Mouse (Mus musculus) embryonic facial prominence, embryonic 15.5 days (tissue): ENCODE measurements around the gene Ggact. TPM values are rescaled to one million over a fixed set of nuclear protein-coding genes. Genes with fewer than 3 reads are reported as not detected.

ENCODE experiments used
- ATAC-seq: fragments of 200-750 bp; cut with Nextera tagmentation; 2 replicates; pipeline ENCODE4 v1.8.0; 2017; ENCODE audit warnings: low read depth, moderate TSS enrichment; ENCODE audit not compliant: insufficient number of reproducible peaks, low FRiP score, low TSS enrichment
- H3K27ac ChIP-seq: fragments of 300-500 bp; sonication (generic); replicated peaks from 2 replicates; pipeline ENCODE4 v1.5.1; 2015; ENCODE audit warnings: mild to moderate bottlenecking, inconsistent platforms
- H3K27me3 ChIP-seq: fragments of 300-500 bp; sonication (generic); 2 replicates; pipeline ENCODE4 v1.6.1; 2015; ENCODE audit warnings: inconsistent platforms
- H3K36me3 ChIP-seq: fragments of 300-500 bp; sonication (generic); 2 replicates; pipeline ENCODE4 v1.6.1; 2015; ENCODE audit warnings: mild to moderate bottlenecking, inconsistent platforms
- H3K4me1 ChIP-seq: fragments of 300-500 bp; sonication (generic); 2 replicates; pipeline ENCODE4 v1.6.1; 2015; ENCODE audit warnings: inconsistent platforms
- H3K4me2 ChIP-seq: fragments of 300-500 bp; sonication (generic); replicated peaks from 2 replicates; pipeline ENCODE4 v1.6.1; 2015; ENCODE audit warnings: mild to moderate bottlenecking, inconsistent platforms
- H3K4me3 ChIP-seq: fragments of 300-500 bp; sonication (generic); replicated peaks from 2 replicates; pipeline ENCODE4 v1.5.1; 2015; ENCODE audit warnings: mild to moderate bottlenecking, inconsistent platforms
- H3K9ac ChIP-seq: fragments of 300-500 bp; sonication (generic); 2 replicates; pipeline ENCODE4 v1.6.1; 2015; ENCODE audit warnings: inconsistent platforms
- H3K9me3 ChIP-seq: fragments of 300-500 bp; sonication (generic); replicated peaks from 2 replicates; pipeline ENCODE4 v1.6.1; 2016; ENCODE audit warnings: inconsistent platforms
- WGBS: fragments of 180-500 bp; shearing (Covaris S2); methylation state at CpG from one replicate; pipeline ENCODE4 v1.1.7; 2015; 5-methylcytosine and 5-hydroxymethylcytosine counted together
- polyA plus RNA-seq: library from polyadenylated mRNA; unstranded; fragments of >200 nt; fragmentation: Nextera tagmentation; extraction: Ambion mirVana; gene quantifications from 2 replicates; pipeline ENCODE4 v1.2.1, GENCODE M21; 2015

The Ggact gene
- polyA plus RNA-seq, 1 experiment from 2014 or later: 12.5 TPM

DNA sequence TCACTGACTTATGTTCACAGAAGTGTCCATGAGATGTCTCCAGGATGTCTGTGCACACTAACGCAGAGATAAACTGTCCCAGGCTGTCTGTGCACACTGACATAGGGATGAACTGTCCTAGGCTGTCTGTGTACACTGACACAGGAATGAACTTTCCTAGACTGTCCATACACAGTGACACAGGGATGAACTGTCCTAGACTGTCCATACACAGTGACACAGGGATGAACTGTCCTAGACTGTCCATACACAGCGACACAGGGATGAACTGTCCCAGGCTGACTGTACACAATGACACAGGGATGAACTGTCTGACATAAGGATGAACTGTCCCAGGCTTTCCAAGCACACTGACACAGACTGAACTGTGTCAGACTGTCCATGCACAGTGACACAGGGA lies 88.1 kb downstream of the Ggact start:
- Histone ChIP-seq H3K9ac (no peak overlapping the region), H3K9me3 (no peaks in the 10 kb centered on the region), H3K4me2 (no peak overlapping the region), H3K4me3 (no peak overlapping the region), H3K4me1 (no peaks in the 10 kb centered on the region), H3K36me3 (no peaks in the 10 kb centered on the region), H3K27me3 (no peaks in the 10 kb centered on the region), H3K27ac (no peak overlapping the region)
- WGBS: 84% methylated on average over 2 of the region's 2 CpGs
- ATAC-seq: no peak

GRCm38 (mm10) chr14:122823791-122824190 lies 89.8 kb downstream of the Ggact start:
- H3K36me3 ChIP-seq: no peaks in the 10 kb centered on the region
- H3K4me2 ChIP-seq: no peak overlapping the region
- ATAC-seq: no peak
- 45% methylated on average over 2 of the region's 2 CpGs for WGBS
- no peak overlapping the region for H3K9ac ChIP-seq
- H3K27me3 ChIP-seq: no peaks in the 10 kb centered on the region
- no peak overlapping the region for H3K27ac ChIP-seq
- no peaks in the 10 kb centered on the region for H3K4me1 ChIP-seq
- no peak overlapping the region for H3K4me3 ChIP-seq
- no peaks in the 10 kb centered on the region for H3K9me3 ChIP-seq

- Histone ChIP-seq H3K4me3 (no peak overlapping the region), H3K27me3 (no peaks in the 10 kb centered on the region), H3K4me2 (no peak overlapping the region), H3K27ac (no peak overlapping the region), H3K9me3 (no peaks in the 10 kb centered on the region), H3K9ac (no peak overlapping the region), H3K4me1 (no peaks in the 10 kb centered on the region), H3K36me3 (no peaks in the 10 kb centered on the region)
- no peak for ATAC-seq
- 85% methylated on average over 3 of the region's 3 CpGs for WGBS
Observed at GRCm38 (mm10) chr14:122821002-122821401, 92.6 kb downstream of the Ggact start.

DNA sequence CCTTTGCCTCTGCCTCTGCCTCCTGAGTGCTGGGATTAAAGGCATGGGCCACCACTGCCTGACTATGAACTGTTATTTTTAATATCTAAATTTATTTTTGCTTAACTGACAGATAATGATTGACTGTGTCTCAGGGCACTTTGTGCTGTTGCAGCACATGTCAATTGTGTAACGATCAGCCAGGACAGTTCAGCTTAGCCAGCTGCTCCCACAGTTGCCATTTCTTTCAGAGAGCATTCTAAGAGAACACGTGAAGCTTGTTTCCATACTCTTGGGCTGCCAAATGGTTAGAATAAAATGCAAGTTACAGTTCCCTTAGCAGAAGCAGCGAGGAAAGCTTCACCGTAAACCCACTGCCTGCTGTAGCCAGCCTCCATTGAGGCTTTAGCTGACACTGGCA lies 113.3 kb downstream of the Ggact start:
- no peak overlapping the region for H3K9ac ChIP-seq
- H3K4me3 ChIP-seq: no peak overlapping the region
- H3K4me1 ChIP-seq: no peaks in the 10 kb centered on the region
- H3K27me3 ChIP-seq: no peaks in the 10 kb centered on the region
- 86% methylated on average over 4 of the region's 4 CpGs for WGBS
- no peak for ATAC-seq
- H3K4me2 ChIP-seq: no peak overlapping the region
- no peaks in the 10 kb centered on the region for H3K36me3 ChIP-seq
- no peak overlapping the region for H3K27ac ChIP-seq
- no peaks in the 10 kb centered on the region for H3K9me3 ChIP-seq

- Histone ChIP-seq H3K9me3 (no peaks in the 10 kb centered on the region), H3K4me3 (no peak overlapping the region), H3K4me1 (no peaks in the 10 kb centered on the region), H3K4me2 (no peak overlapping the region), H3K9ac (no peak overlapping the region), H3K36me3 (no peaks in the 10 kb centered on the region), H3K27ac (no peak overlapping the region), H3K27me3 (no peaks in the 10 kb centered on the region)
- ATAC-seq: no peak
- 93% methylated on average over 4 of the region's 4 CpGs for WGBS
Observed at GRCm38 (mm10) chr14:122793368-122793767, 120.2 kb downstream of the Ggact start.

DNA sequence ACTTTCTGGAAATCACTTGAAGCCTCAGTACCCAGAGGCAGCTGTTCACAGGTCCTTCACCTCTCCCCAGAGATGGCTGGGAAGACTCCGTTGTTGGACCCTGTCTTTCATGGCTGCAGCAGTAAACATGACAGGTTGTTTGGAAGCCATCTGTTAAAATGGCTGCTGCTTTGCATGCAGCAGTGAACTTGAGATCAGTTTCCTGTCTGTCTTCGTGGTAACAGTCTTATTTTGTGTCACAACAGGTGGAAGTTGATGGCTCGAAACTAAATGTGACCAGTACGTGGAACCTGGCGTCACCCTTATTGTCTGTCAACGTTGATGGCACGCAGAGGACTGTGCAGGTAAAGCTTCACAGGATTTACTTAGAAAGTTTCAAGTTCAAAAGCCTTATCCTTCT lies 123.4 kb downstream of the Ggact start:
- Histone ChIP-seq H3K4me1 (no peaks in the 10 kb centered on the region), H3K9me3 (no peaks in the 10 kb centered on the region), H3K4me2 (no peak overlapping the region), H3K36me3 (no peaks in the 10 kb centered on the region), H3K27ac (no peak overlapping the region), H3K27me3 (no peaks in the 10 kb centered on the region), H3K9ac (no peak overlapping the region), H3K4me3 (no peak overlapping the region)
- ATAC-seq: no peak
- 72% methylated on average over 7 of the region's 7 CpGs for WGBS

DNA sequence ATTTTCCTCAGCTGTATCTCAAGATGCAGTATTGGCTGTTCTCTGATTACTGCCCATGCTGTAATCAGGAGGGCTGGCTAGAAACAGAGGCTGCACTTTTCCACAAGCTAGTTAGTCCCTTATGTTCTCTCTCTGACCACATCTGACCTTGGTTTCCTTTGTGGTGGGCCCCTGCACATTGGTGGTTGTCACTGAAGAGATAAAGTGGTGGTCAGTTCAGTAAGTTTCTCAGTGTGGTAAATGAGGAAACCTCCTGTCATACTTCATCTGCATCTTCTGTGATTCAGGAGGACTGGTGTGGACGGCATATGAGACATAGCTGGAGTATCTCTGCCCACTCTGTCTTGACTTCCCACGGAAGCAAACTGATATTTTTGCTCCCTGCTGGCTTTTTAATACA lies 125.4 kb downstream of the Ggact start:
- H3K27ac ChIP-seq: no peak overlapping the region
- WGBS: 63% methylated on average over 2 of the region's 2 CpGs
- ATAC-seq: no peak

GRCm38 (mm10) chr14:122784701-122785100 lies 128.9 kb downstream of the Ggact start:
- H3K9me3 ChIP-seq: no peaks in the 10 kb centered on the region
- H3K9ac ChIP-seq: no peak overlapping the region
- H3K4me2 ChIP-seq: no peak overlapping the region
- H3K36me3 ChIP-seq: no peaks in the 10 kb centered on the region
- WGBS: 71% methylated on average over 4 of the region's 4 CpGs
- H3K27me3 ChIP-seq: no peaks in the 10 kb centered on the region
- H3K4me1 ChIP-seq: no peaks in the 10 kb centered on the region
- no peak overlapping the region for H3K27ac ChIP-seq
- no peak for ATAC-seq
- H3K4me3 ChIP-seq: no peak overlapping the region

More for the DNA sequence above, 125.4 kb downstream of the Ggact start:
- Histone ChIP-seq H3K36me3 (no peaks in the 10 kb centered on the region), H3K4me1 (no peaks in the 10 kb centered on the region), H3K9ac (no peak overlapping the region), H3K9me3 (no peaks in the 10 kb centered on the region), H3K4me2 (no peak overlapping the region), H3K4me3 (no peak overlapping the region), H3K27me3 (no peaks in the 10 kb centered on the region)

DNA sequence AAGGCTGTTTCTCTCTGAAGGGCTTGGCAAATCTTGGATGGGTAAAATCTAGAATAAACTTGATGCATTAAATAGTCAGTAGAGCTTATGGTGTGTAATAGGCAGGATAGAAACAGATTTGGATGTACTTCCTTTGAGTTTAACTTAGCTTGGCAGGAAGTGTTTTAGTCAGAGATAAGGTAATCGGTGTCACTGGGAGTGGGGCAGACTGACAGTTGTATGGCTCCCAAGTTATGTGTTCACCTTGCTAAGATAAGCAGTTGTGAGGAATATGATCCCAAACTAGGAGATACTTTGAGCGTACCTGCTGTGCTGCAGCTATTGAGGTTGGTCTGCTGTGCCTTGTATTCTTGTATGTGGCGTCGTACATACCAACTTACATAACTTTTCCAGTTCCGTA lies 147.1 kb downstream of the Ggact start:
- Histone ChIP-seq H3K9me3 (no peaks in the 10 kb centered on the region), H3K4me2 (no peak overlapping the region), H3K27me3 (no peaks in the 10 kb centered on the region), H3K9ac (no peak overlapping the region), H3K4me1 (no peaks in the 10 kb centered on the region), H3K36me3 (no peaks in the 10 kb centered on the region), H3K4me3 (no peak overlapping the region), H3K27ac (no peak overlapping the region)
- WGBS: 92% methylated on average over 5 of the region's 5 CpGs
- no peak for ATAC-seq

Other genes starting within 250 kb of the Ggact start
- 24.2 and 25.2 TPM in 2 replicates for gene Tmtc4, start 70.3 kb upstream of the Ggact start, polyA plus RNA-seq